Mouse (Mus musculus): ENCODE results near the gene Rhoa.
"Not testable (repeated sequence)": the region's sequence is repeated elsewhere in the genome, so short reads cannot be mapped to it uniquely, and the experiment has no call there.

Rhoa gene

GRCm38 (mm10) chr9:108305629-108306520 lies at the start of gene Rhoa, which contains the start of gene Tcta:
TSS of gene Rhoa (plus strand) at chr9:108306129.
TSS of gene Tcta (minus strand) at chr9:108306160.
- peak; percentile 100 for DNase-seq (ENCODE audit: low spot score)

GRCm38 (mm10) chr9:108260526-108260925 lies 45.4 kb upstream of the Rhoa start:
- no peak for DNase-seq (ENCODE audit: low spot score)

GRCm38 (mm10) chr9:108261865-108262264 lies 44.1 kb upstream of the Rhoa start:
- DNase-seq (ENCODE audit: low spot score): no peak

- DNase-seq (ENCODE audit: low spot score): no peak
Measured at GRCm38 (mm10) chr9:108262494-108263049, 43.4 kb upstream of the Rhoa start.

GRCm38 (mm10) chr9:108263131-108263681 lies 42.7 kb upstream of the Rhoa start:
- no peak for DNase-seq (ENCODE audit: low spot score)

GRCm38 (mm10) chr9:108263690-108264190 lies 42.2 kb upstream of the Rhoa start, which contains the start of gene Dag1:
TSS of gene Dag1 (minus strand) at chr9:108263958.
- DNase-seq (ENCODE audit: low spot score): peak; percentile 98

- DNase-seq (ENCODE audit: low spot score): no peak
Measured at GRCm38 (mm10) chr9:108264191-108264921, 41.6 kb upstream of the Rhoa start.

GRCm38 (mm10) chr9:108266261-108266935 lies 39.5 kb upstream of the Rhoa start:
- peak; percentile 18 for DNase-seq (ENCODE audit: low spot score)

GRCm38 (mm10) chr9:108267691-108268090 lies 38.2 kb upstream of the Rhoa start:
- no peak for DNase-seq (ENCODE audit: low spot score)

GRCm38 (mm10) chr9:108268701-108269100 lies 37.2 kb upstream of the Rhoa start:
- DNase-seq (ENCODE audit: low spot score): not testable (repeated sequence)

GRCm38 (mm10) chr9:108271941-108272340 lies 34.0 kb upstream of the Rhoa start:
- DNase-seq (ENCODE audit: low spot score): no peak

- DNase-seq (ENCODE audit: low spot score): no peak
Measured at GRCm38 (mm10) chr9:108272691-108273090, 33.2 kb upstream of the Rhoa start.

- no peak for DNase-seq (ENCODE audit: low spot score)
Measured at GRCm38 (mm10) chr9:108273485-108273884, 32.4 kb upstream of the Rhoa start.

GRCm38 (mm10) chr9:108274476-108275330 lies 31.2 kb upstream of the Rhoa start:
- DNase-seq (ENCODE audit: low spot score): no peak

- DNase-seq (ENCODE audit: low spot score): no peak
Measured at GRCm38 (mm10) chr9:108275331-108275659, 30.6 kb upstream of the Rhoa start.

- DNase-seq (ENCODE audit: low spot score): peak; percentile 58
Measured at GRCm38 (mm10) chr9:108278697-108279450, 27.1 kb upstream of the Rhoa start.

GRCm38 (mm10) chr9:108280071-108280828 lies 25.7 kb upstream of the Rhoa start:
- no peak for DNase-seq (ENCODE audit: low spot score)

- peak; percentile 71 for DNase-seq (ENCODE audit: low spot score)
Measured at GRCm38 (mm10) chr9:108284410-108284809, 21.5 kb upstream of the Rhoa start.

Measured in T-cell, adult 2 months (primary cell).